In the genomic region with DNA sequence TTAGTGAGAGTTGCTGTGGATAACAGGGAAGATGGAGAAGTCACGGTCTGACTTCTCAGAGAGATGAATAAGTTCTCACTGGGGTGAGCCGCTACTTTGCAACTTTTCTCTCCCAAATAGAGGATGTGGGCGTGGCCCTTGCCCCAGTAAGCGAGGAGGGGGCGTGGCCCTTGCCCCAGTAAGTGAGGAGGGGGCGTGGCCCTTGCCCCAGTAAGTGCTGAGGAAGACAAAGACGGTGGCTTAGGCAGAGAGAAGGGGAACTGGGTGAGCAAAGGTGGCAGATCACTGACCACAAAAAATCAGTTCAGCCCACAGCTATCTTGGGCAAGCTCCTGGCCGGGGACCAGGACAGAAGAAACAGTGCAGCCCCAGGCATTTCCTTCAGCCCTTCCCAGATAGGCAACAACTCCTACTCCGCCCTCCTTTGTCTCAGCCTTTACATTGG, we compare ENCODE assay signal across 8 mouse cellular contexts. TPM values are rescaled to one million over a fixed set of nuclear protein-coding genes. Genes with fewer than 3 reads are reported as not detected.
A peak's percentile ranks its signal among the peaks of the same experiment; 100 is the strongest.
DNase-seq lines count a peak whose midpoint lies in the region; ATAC-seq and TF ChIP-seq lines count a peak whose summit lies in the region.

No protein-coding gene starts in this region.

- H3K27ac ChIP-seq in kidney, adult 2 months (ENCODE audit: insufficient read depth, low read depth, low read length): no peak overlapping the region
- no peak overlapping the region for H3K27ac ChIP-seq in liver, embryonic 14.5 days

- no peaks in the 10 kb centered on the region for H3K36me3 ChIP-seq in kidney, adult 2 months (ENCODE audit: control insufficient read depth, insufficient read depth, low read length)
- H3K36me3 ChIP-seq in liver, embryonic 14.5 days (replicated peaks; ENCODE audit: control insufficient read depth, insufficient read depth, low read depth): no peaks in the 10 kb centered on the region
- no peaks in the 10 kb centered on the region for H3K36me3 ChIP-seq in myocyte (ENCODE audit: control insufficient read depth, insufficient read depth)

- TF ChIP-seq EP300 in liver, embryonic 14.5 days (IDR thresholded peaks at IDR 0.05; ENCODE audit: low read depth): no peak

- H3K9me3 ChIP-seq in liver, embryonic 14.5 days (ENCODE audit: control insufficient read depth, low read length): no peaks in the 10 kb centered on the region

- H3ac ChIP-seq in myocyte (ENCODE audit: control insufficient read depth, insufficient read length): no peak overlapping the region

- TF ChIP-seq POLR2A in kidney, adult 2 months (IDR thresholded peaks at IDR 0.05; ENCODE audit: low read depth, low read length): no peak
- TF ChIP-seq POLR2A in myocyte (IDR thresholded peaks at IDR 0.05; ENCODE audit: insufficient read length, low read depth): no peak

- no peak overlapping the region for H3K4me3 ChIP-seq in kidney, adult 2 months (ENCODE audit: insufficient read depth, low read depth, low read length)
- H3K4me3 ChIP-seq in liver, embryonic 14.5 days (ENCODE audit: insufficient read depth in 1 of 2, low read depth in 2 of 2, low read length in 2 of 2): no peak overlapping the region
- H3K4me3 ChIP-seq in myocyte: no peak overlapping the region

- peaks cover 2% of the 10 kb centered on the region; the same call in 1 of the 2 replicates for H3K4me1 ChIP-seq in kidney, adult 2 months (ENCODE audit: control insufficient read depth, insufficient read depth, low read length)
- peaks cover 0 to 6% of the 10 kb centered on the region in 2 experiments; a peak in 2 of 4 replicates for H3K4me1 ChIP-seq in liver, embryonic 14.5 days (replicated peaks; ENCODE audit: control insufficient read depth in 2 of 2, insufficient read depth in 2 of 2, low read length in 1 of 2)

- no peak overlapping the region for H3K9ac ChIP-seq in liver, embryonic 14.5 days (replicated peaks)

- H3K79me2 ChIP-seq in myocyte (ENCODE audit: control insufficient read depth, insufficient read depth): no peaks in the 10 kb centered on the region

- peak; percentile 39; the same call in 1 of the 2 replicates for ATAC-seq in liver, embryonic 14.5 days (ENCODE audit: insufficient read depth)

- H3K4me2 ChIP-seq in liver, embryonic 14.5 days (ENCODE audit: low read depth): peak overlapping the region; percentile 1
- peak overlapping the region; percentile 16 for H3K4me2 ChIP-seq in myocyte (ENCODE audit: low read depth)

- peak; percentile 5 for DNase-seq in cerebellum, adult 11 months
- DNase-seq in cerebellum, adult 9-10 months: no peak
- peak; percentile 92 for DNase-seq in embryo, embryonic 10 days (ENCODE audit: low spot score)
- DNase-seq in heart, adult 9 months (ENCODE audit: low spot score in 2 of 2): peak; percentile 70 to 77
- peak; percentile 55 for DNase-seq in kidney, adult 2 months
- peak; percentile 29 to 49 (median 38) for DNase-seq in liver, embryonic 14.5 days (ENCODE audit: low read depth in 3 of 3, low spot score in 3 of 3)
- DNase-seq in telencephalon, adult 2 months (ENCODE audit: low read depth, low spot score): peak; percentile 47

- no peaks in the 10 kb centered on the region for H3K27me3 ChIP-seq in kidney, adult 2 months (replicated peaks; ENCODE audit: control insufficient read depth, insufficient read depth, low read length)
- H3K27me3 ChIP-seq in liver, embryonic 14.5 days (ENCODE audit: control insufficient read depth, insufficient read depth, low read length): no peaks in the 10 kb centered on the region
- H3K27me3 ChIP-seq in myocyte (ENCODE audit: control insufficient read depth, insufficient read depth, insufficient read length): no peaks in the 10 kb centered on the region

- TF ChIP-seq CTCF in kidney, adult 2 months (conservative IDR thresholded peaks at IDR 0.05; ENCODE audit: insufficient read depth, insufficient read length, low read depth, low read length): no peak
- no peak for TF ChIP-seq CTCF in liver, embryonic 14.5 days (IDR thresholded peaks at IDR 0.05; ENCODE audit: low read depth)

- WGBS in kidney, adult 2 months: 12% methylated on average over 9 of the region's 9 CpGs
- 3% methylated on average over 9 of the region's 9 CpGs for WGBS in liver, embryonic 14.5 days (ENCODE audit: insufficient replicate concordance)

TF ChIP-seq in myocyte, 11 proteins besides CTCF, POLR2A, EP300 and RAD21:
- TF ChIP-seq SRF (IDR thresholded peaks at IDR 0.05; ENCODE audit: control insufficient read depth, insufficient read length, low read depth) (no peak), USF1 (IDR thresholded peaks at IDR 0.05; ENCODE audit: low read depth) (no peak), POLR2AphosphoS2 (IDR thresholded peaks at IDR 0.05; ENCODE audit: insufficient read length, low read depth) (no peak), MYOG (IDR thresholded peaks at IDR 0.05; ENCODE audit: control insufficient read depth in 1 of 3, insufficient read depth in 1 of 3, insufficient read length in 2 of 3, low read depth in 2 of 3) (no peak), E2F4 (IDR thresholded peaks at IDR 0.05; ENCODE audit: insufficient read depth) (no peak), TCF12 (IDR thresholded peaks at IDR 0.05; ENCODE audit: insufficient read depth, poor library complexity, severe bottlenecking) (no peak), CEBPB (IDR thresholded peaks at IDR 0.05; ENCODE audit: insufficient read depth, poor library complexity, severe bottlenecking) (no peak), REST (IDR thresholded peaks at IDR 0.05; ENCODE audit: insufficient read depth, insufficient read length) (no peak), MAX (IDR thresholded peaks at IDR 0.05; ENCODE audit: low read depth) (no peak), MYOD1 (IDR thresholded peaks at IDR 0.05; ENCODE audit: control insufficient read depth in 1 of 3, insufficient read length in 2 of 3, low read depth in 2 of 3) (no peak), TCF3 (IDR thresholded peaks at IDR 0.05; ENCODE audit: insufficient read length, low read depth) (no peak)

RNA-seq across cellular contexts. Expression of gene Il6st, which starts 23.9 kb away (rescaled TPM):
- 30.9 and 33.6 TPM in 2 replicates for polyA plus RNA-seq in kidney, adult 2 months (2012; rRNA removed)
- 1.7 and 2.4 TPM in 2 replicates for polyA plus RNA-seq in liver, embryonic 14.5 days (2012; rRNA removed)
- polyA plus RNA-seq in liver, embryonic 14.5 days (2014; fragmentation: Nextera tagmentation; extraction: Ambion mirVana): 3.7 and 4.2 TPM in 2 replicates
- 50.6 TPM for polyA plus RNA-seq in myocyte (2012; fragmentation: generic; extraction: Trizol)
